Mouse (Mus musculus) liver, embryonic 14.5 days (tissue): ENCODE results near the gene Sycp2l.

Source experiments
- CTCF ChIP-seq: IDR thresholded peaks from 2 replicates; pipeline ENCODE4 v1.5.1; 2016; ENCODE audit warnings: antibody characterized with exemption, low read depth, control low read depth
- EP300 ChIP-seq: IDR thresholded peaks from 2 replicates; pipeline ENCODE4 v1.6.1; 2016; ENCODE audit warnings: antibody characterized with exemption, low read depth

DNA sequence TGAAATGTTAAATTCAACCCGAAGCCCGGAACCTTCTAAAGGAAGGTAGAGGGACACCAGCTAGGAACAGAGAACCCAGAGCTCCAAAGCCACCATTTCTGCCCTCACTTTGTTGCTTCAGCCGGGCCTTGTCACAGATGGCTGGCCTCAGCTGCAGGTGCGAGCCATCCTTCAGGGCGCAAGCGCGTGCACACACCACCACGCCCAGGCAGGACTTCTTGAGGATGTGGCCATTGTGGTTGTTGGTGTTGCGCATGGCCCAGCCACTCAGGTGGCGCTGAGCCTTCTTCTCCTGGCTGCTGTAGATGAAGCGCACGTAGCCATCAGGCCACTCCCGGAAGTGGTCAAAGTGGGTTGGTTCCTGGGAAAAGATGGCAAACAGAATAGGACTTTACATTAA lies 8.6 kb upstream of the Sycp2l start:
- no peak for TF ChIP-seq CTCF
- TF ChIP-seq EP300 = no peak
